Mouse (Mus musculus) gastrocnemius, postnatal 4 days (tissue): Measurements from ENCODE around the gene Clmp. TPM values are rescaled to one million over a fixed set of nuclear protein-coding genes. Genes with fewer than 3 reads are reported as not detected.

ENCODE experiments used
- total RNA-seq, 2 experiments: library from RNA; stranded (reverse); gene quantifications; 2 replicates each; pipeline ENCODE4 v1.2.3; 2021

Gene Clmp
- total RNA-seq, 2 experiments from 2014 or later: 31.1 to 31.8 TPM

Other genes with a start within 250 kb of the Clmp start
- 10 to 100 TPM; 19.7 to 25.3 TPM for gene Gramd1b, start 154.6 kb upstream of the Clmp start, total RNA-seq
- not detected for gene Gm21915, start 15.3 kb upstream of the Clmp start, total RNA-seq
- 1,000 to 10,000 TPM; 1,335 to 1,352 TPM for gene Hspa8, start 115.0 kb downstream of the Clmp start, total RNA-seq
- not detected for gene Bsx, start 188.2 kb downstream of the Clmp start, total RNA-seq